Mouse (Mus musculus) forebrain, embryonic 16.5 days (tissue): ENCODE results near the gene Kcnj11. TPM values are rescaled to one million over a fixed set of nuclear protein-coding genes. Genes with fewer than 3 reads are reported as not detected.

ENCODE experiments used
- ATAC-seq: fragments of 200-750 bp; cut with Nextera tagmentation; 2 replicates; pipeline ENCODE4 v1.8.0; 2017; ENCODE audit warnings: mild to moderate bottlenecking, moderate library complexity
- H3K27ac ChIP-seq: fragments of 300-500 bp; sonication (generic); 2 replicates; pipeline ENCODE4 v1.5.1; 2014; ENCODE audit warnings: low read length, control low read depth
- H3K27me3 ChIP-seq: fragments of 300-500 bp; sonication (generic); replicated peaks from 2 replicates; pipeline ENCODE4 v1.6.1; 2014; ENCODE audit warnings: low read length; ENCODE audit not compliant: control insufficient read depth, insufficient read depth
- H3K36me3 ChIP-seq: fragments of 300-500 bp; sonication (generic); 2 replicates; pipeline ENCODE4 v1.6.1; 2014; ENCODE audit not compliant: control insufficient read depth, insufficient read depth
- H3K4me1 ChIP-seq: fragments of 300-500 bp; sonication (generic); replicated peaks from 2 replicates; pipeline ENCODE4 v1.6.1; 2014; ENCODE audit warnings: low read length; ENCODE audit not compliant: control insufficient read depth, insufficient read depth
- H3K4me2 ChIP-seq: fragments of 300-500 bp; sonication (generic); 2 replicates; pipeline ENCODE4 v1.6.1; 2014; ENCODE audit warnings: mild to moderate bottlenecking, low read length, control low read depth
- H3K4me3 ChIP-seq: fragments of 300-500 bp; sonication (generic); replicated peaks from 2 replicates; pipeline ENCODE4 v1.5.1; 2014; ENCODE audit warnings: mild to moderate bottlenecking, low read length, control low read depth
- H3K9ac ChIP-seq: fragments of 300-500 bp; sonication (generic); replicated peaks from 2 replicates; pipeline ENCODE4 v1.6.1; 2014; ENCODE audit warnings: low read depth, low read length, control low read depth
- H3K9me3 ChIP-seq: fragments of 300-500 bp; sonication (generic); 2 replicates; pipeline ENCODE4 v1.6.1; 2016; ENCODE audit warnings: low read length; ENCODE audit not compliant: control insufficient read depth
- WGBS: fragments of 180-500 bp; shearing (Covaris S2); extraction: QIAGEN DNeasy Blood & Tissue Kit; methylation state at CpG from one replicate; pipeline ENCODE4 v1.1.7; 2014; 5-methylcytosine and 5-hydroxymethylcytosine counted together
- polyA plus RNA-seq: library from polyadenylated mRNA; unstranded; fragments of >200 nt; fragmentation: Nextera tagmentation; extraction: Ambion mirVana; gene quantifications from 2 replicates; pipeline ENCODE4 v1.2.1, GENCODE M21; 2015

Kcnj11 gene
- 5.7 and 6.0 TPM in 2 replicates for polyA plus RNA-seq

- Histone ChIP-seq H3K27ac (no peak within 1 kb of the TSS), H3K4me2 (peak within 1 kb of the TSS; percentile 63), H3K4me1 (peaks cover 73% of the 10 kb centered on the region), H3K9me3 (no peaks in the 10 kb centered on the region), H3K9ac (peak within 1 kb of the TSS; percentile 84), H3K36me3 (no peaks in the 10 kb centered on the region), H3K27me3 (no peaks in the 10 kb centered on the region; the same call in 1 of the 2 replicates), H3K4me3 (peak within 1 kb of the TSS; percentile 61)
- WGBS: 0% methylated on average over 33 of the region's 34 CpGs
- peak; percentile 70 for ATAC-seq
These were observed at the start of gene Kcnj11 for GRCm38 (mm10) chr7:46100563-46100962. Kcnj11 (minus strand) TSS chr7:46100764.

- no peaks in the 10 kb centered on the region for H3K9me3 ChIP-seq
- H3K27me3 ChIP-seq: no peaks in the 10 kb centered on the region
- no peak overlapping the region for H3K4me2 ChIP-seq
- H3K36me3 ChIP-seq: no peaks in the 10 kb centered on the region
- no peak overlapping the region for H3K4me3 ChIP-seq
- H3K27ac ChIP-seq: peak overlapping the region; percentile 77
- peaks cover 15% of the 10 kb centered on the region for H3K4me1 ChIP-seq
- 91% methylated on average over 7 of the region's 7 CpGs for WGBS
- ATAC-seq: 0 out of 2 replicates have a peak, but pooled peaks have one; percentile 2
- H3K9ac ChIP-seq: no peak overlapping the region
These were observed 46.9 kb upstream of the Kcnj11 start for GRCm38 (mm10) chr7:46147417-46147816.

- no peaks in the 10 kb centered on the region for H3K9me3 ChIP-seq
- peaks cover 15% of the 10 kb centered on the region for H3K4me1 ChIP-seq
- no peak overlapping the region for H3K9ac ChIP-seq
- peak; percentile 71 for ATAC-seq
- peak overlapping the region; percentile 77 for H3K27ac ChIP-seq
- H3K27me3 ChIP-seq: no peaks in the 10 kb centered on the region
- WGBS: 36% methylated on average over 7 of the region's 7 CpGs
- no peaks in the 10 kb centered on the region for H3K36me3 ChIP-seq
- H3K4me3 ChIP-seq: no peak overlapping the region
- no peak overlapping the region for H3K4me2 ChIP-seq
These were observed 46.2 kb upstream of the Kcnj11 start for GRCm38 (mm10) chr7:46146675-46147308.

- no peak for ATAC-seq
- WGBS: 82% methylated on average over 8 of the region's 8 CpGs
- Histone ChIP-seq H3K9me3 (no peaks in the 10 kb centered on the region), H3K27ac (no peak overlapping the region), H3K36me3 (no peaks in the 10 kb centered on the region), H3K9ac (no peak overlapping the region), H3K4me3 (no peak overlapping the region), H3K4me1 (peaks cover 15% of the 10 kb centered on the region), H3K27me3 (no peaks in the 10 kb centered on the region), H3K4me2 (no peak overlapping the region)
These were observed 43.5 kb upstream of the Kcnj11 start for GRCm38 (mm10) chr7:46144061-46144460.

GRCm38 (mm10) chr7:46138329-46138930 lies 37.9 kb upstream of the Kcnj11 start:
- H3K36me3 ChIP-seq: no peaks in the 10 kb centered on the region
- no peaks in the 10 kb centered on the region for H3K9me3 ChIP-seq
- H3K4me1 ChIP-seq: peaks cover 3% of the 10 kb centered on the region
- no peak overlapping the region for H3K4me2 ChIP-seq
- 40% methylated on average over 7 of the region's 7 CpGs for WGBS
- no peak overlapping the region for H3K9ac ChIP-seq
- H3K27me3 ChIP-seq: no peaks in the 10 kb centered on the region
- H3K27ac ChIP-seq: no peak overlapping the region
- no peak overlapping the region for H3K4me3 ChIP-seq
- no peak for ATAC-seq

GRCm38 (mm10) chr7:46133858-46134257 lies 33.3 kb upstream of the Kcnj11 start:
- no peaks in the 10 kb centered on the region for H3K27me3 ChIP-seq
- H3K4me2 ChIP-seq: no peak overlapping the region
- no peaks in the 10 kb centered on the region for H3K36me3 ChIP-seq
- no peak for ATAC-seq
- peaks cover 21% of the 10 kb centered on the region for H3K4me1 ChIP-seq
- H3K9ac ChIP-seq: no peak overlapping the region
- H3K27ac ChIP-seq: no peak overlapping the region
- 37% methylated on average over 7 of the region's 7 CpGs for whole genome bisulfite sequencing
- H3K4me3 ChIP-seq: no peak overlapping the region
- H3K9me3 ChIP-seq: no peaks in the 10 kb centered on the region

GRCm38 (mm10) chr7:46132229-46132628 lies 31.7 kb upstream of the Kcnj11 start:
- WGBS: 94% methylated on average over 12 of the region's 12 CpGs

GRCm38 (mm10) chr7:46131806-46132205 lies 31.2 kb upstream of the Kcnj11 start:
- Histone ChIP-seq H3K9me3 (no peaks in the 10 kb centered on the region), H3K36me3 (no peaks in the 10 kb centered on the region), H3K27me3 (no peaks in the 10 kb centered on the region), H3K4me2 (no peak overlapping the region), H3K4me1 (peaks cover 21% of the 10 kb centered on the region), H3K27ac (peak overlapping the region; percentile 28; the same call in 1 of the 2 replicates), H3K4me3 (no peak overlapping the region), H3K9ac (0 out of 2 replicates have a peak overlapping the region, but pooled peaks have one; percentile 10)
- ATAC-seq: no peak
- 62% methylated on average over 8 of the region's 8 CpGs for WGBS

More at GRCm38 (mm10) chr7:46132229-46132628, 31.7 kb upstream of the Kcnj11 start:
- no peak for ATAC-seq
- H3K4me3 ChIP-seq: no peak overlapping the region
- peaks cover 21% of the 10 kb centered on the region for H3K4me1 ChIP-seq
- H3K27me3 ChIP-seq: no peaks in the 10 kb centered on the region
- no peak overlapping the region for H3K4me2 ChIP-seq
- H3K27ac ChIP-seq: peak overlapping the region; percentile 0; the same call in 1 of the 2 replicates
- H3K36me3 ChIP-seq: no peaks in the 10 kb centered on the region
- H3K9ac ChIP-seq: no peak overlapping the region
- no peaks in the 10 kb centered on the region for H3K9me3 ChIP-seq

- no peaks in the 10 kb centered on the region for H3K27me3 ChIP-seq
- no peaks in the 10 kb centered on the region for H3K9me3 ChIP-seq
- H3K36me3 ChIP-seq: no peaks in the 10 kb centered on the region
- H3K27ac ChIP-seq: peak overlapping the region; percentile 28; the same call in 1 of the 2 replicates
- H3K4me2 ChIP-seq: no peak overlapping the region
- peaks cover 21% of the 10 kb centered on the region for H3K4me1 ChIP-seq
- H3K9ac ChIP-seq: no peak overlapping the region
- 7% methylated on average over 3 of the region's 3 CpGs for WGBS
- no peak for ATAC-seq
- H3K4me3 ChIP-seq: no peak overlapping the region
These were observed 30.7 kb upstream of the Kcnj11 start for GRCm38 (mm10) chr7:46131266-46131665.
